ENCODE assay signal across 9 mouse cellular contexts in the genomic region with DNA sequence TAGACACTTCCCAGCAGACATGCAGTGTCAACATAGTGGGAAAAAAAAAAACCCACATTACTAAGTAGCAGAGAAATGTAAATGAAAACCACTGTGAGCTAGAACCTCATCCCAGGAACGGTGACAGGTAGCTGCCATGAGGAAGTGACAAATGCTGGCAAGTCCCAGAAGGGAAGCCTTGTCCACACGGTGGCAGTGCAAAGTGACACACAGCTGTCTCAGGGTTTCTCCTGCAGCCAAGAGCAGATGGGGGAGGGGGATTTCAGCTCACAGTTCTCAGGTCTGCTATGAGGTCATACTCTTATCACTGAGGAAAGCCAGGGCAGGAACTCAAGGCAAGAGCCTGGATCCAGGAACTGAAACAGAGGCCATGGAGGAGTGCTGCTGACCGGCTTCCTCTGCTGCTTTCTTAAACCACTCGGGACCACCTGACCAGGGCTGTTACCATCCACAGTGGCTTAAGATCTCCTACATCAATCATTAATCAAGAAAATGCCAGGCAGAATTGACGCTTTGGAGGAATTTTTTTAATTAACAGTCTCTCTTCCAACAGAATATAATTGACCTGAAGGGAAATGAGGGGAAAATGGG.
DNase-seq lines count a peak whose midpoint lies in the region; ATAC-seq and TF ChIP-seq lines count a peak whose summit lies in the region.
"Had no signal": no experiment of that assay in that cellular context is flagged by ENCODE, and none has a peak within 500 bp of the region (broad histone marks: within the 10 kb centered on the region; RNA-seq: fewer than 3 reads in every experiment).

No protein-coding gene starts in this region.

- peak; percentile 68 for TF ChIP-seq CTCF in layer of hippocampus, adult 2 months (conservative IDR thresholded peaks at IDR 0.05)

- peaks cover 11% of the 10 kb centered on the region for H3K4me1 ChIP-seq in midbrain, embryonic 15.5 days
- H3K4me1 ChIP-seq: embryonic facial prominence, embryonic 15.5 days had no signal

- no peaks in the 10 kb centered on the region for H3K36me3 ChIP-seq in midbrain, embryonic 15.5 days (replicated peaks)
- H3K36me3 ChIP-seq: embryonic facial prominence, embryonic 15.5 days had no signal

- no peak overlapping the region for H3K4me2 ChIP-seq in midbrain, embryonic 15.5 days
- H3K4me2 ChIP-seq: embryonic facial prominence, embryonic 15.5 days had no signal

- no peak overlapping the region for H3K27ac ChIP-seq in layer of hippocampus, adult 2 months
- peak overlapping the region; percentile 12; the same call in 1 of the 2 replicates for H3K27ac ChIP-seq in midbrain, embryonic 15.5 days
- H3K27ac ChIP-seq: embryonic facial prominence, embryonic 15.5 days had no signal

- H3K9me3 ChIP-seq in midbrain, embryonic 15.5 days: no peaks in the 10 kb centered on the region
- H3K9me3 ChIP-seq: embryonic facial prominence, embryonic 15.5 days had no signal

- DNase-seq in layer of hippocampus, adult 2 months (ENCODE audit: low spot score in 2 of 2): no peak
- no peak for DNase-seq in layer of hippocampus, adult 9-11 months
- DNase-seq in c-Kit-positive CD71-positive TER-119-negative erythroid progenitor cells, embryonic 14.5 days (ENCODE audit: low read depth): peak; percentile 22
- peak; percentile 30 to 57 for DNase-seq in kidney, postnatal 25 days
- DNase-seq in urinary bladder, adult 18-20 months (ENCODE audit: low spot score in 2 of 2): no peak
- DNase-seq in frontal cortex, postnatal 10 days (ENCODE audit: low spot score in 2 of 2): no peak

- H3K9ac ChIP-seq in midbrain, embryonic 15.5 days: no peak overlapping the region
- H3K9ac ChIP-seq: embryonic facial prominence, embryonic 15.5 days had no signal

- WGBS in midbrain, embryonic 15.5 days: 37% methylated on average over 5 of the region's 5 CpGs

- H3K4me3 ChIP-seq in layer of hippocampus, adult 2 months: no peak overlapping the region
- no peak overlapping the region for H3K4me3 ChIP-seq in midbrain, embryonic 15.5 days
- H3K4me3 ChIP-seq: embryonic facial prominence, embryonic 15.5 days had no signal

- no peaks in the 10 kb centered on the region for H3K27me3 ChIP-seq in midbrain, embryonic 15.5 days (replicated peaks)
- H3K27me3 ChIP-seq: embryonic facial prominence, embryonic 15.5 days had no signal

- ATAC-seq in granulocyte monocyte progenitor cell, adult 5-6 weeks (replicated peaks; ENCODE audit: poor library complexity, severe bottlenecking): peak; percentile 86
- peak; percentile 58 for ATAC-seq in midbrain, embryonic 15.5 days (replicated peaks)

Comparison
In these comparisons a context has a peak if more than half of its experiments do, and no peak if none do; other contexts are left out.
1. DNase-seq: peak in c-Kit-positive CD71-positive TER-119-negative erythroid progenitor cells, embryonic 14.5 days (single experiment) and kidney, postnatal 25 days (2 of 2); none in layer of hippocampus, adult 2 months (0 of 2), layer of hippocampus, adult 9-11 months (single experiment), urinary bladder, adult 18-20 months (0 of 2) and frontal cortex, postnatal 10 days (0 of 2).